Mouse (Mus musculus): Measurements from ENCODE around the gene Foxred1. TPM values are rescaled to one million over a fixed set of nuclear protein-coding genes. Genes with fewer than 3 reads are reported as not detected.

The Foxred1 gene
- 62.2 and 67.6 TPM in 2 replicates for polyA plus RNA-seq (2016; fragmentation: Nextera tagmentation; extraction: Ambion mirVana)

DNA sequence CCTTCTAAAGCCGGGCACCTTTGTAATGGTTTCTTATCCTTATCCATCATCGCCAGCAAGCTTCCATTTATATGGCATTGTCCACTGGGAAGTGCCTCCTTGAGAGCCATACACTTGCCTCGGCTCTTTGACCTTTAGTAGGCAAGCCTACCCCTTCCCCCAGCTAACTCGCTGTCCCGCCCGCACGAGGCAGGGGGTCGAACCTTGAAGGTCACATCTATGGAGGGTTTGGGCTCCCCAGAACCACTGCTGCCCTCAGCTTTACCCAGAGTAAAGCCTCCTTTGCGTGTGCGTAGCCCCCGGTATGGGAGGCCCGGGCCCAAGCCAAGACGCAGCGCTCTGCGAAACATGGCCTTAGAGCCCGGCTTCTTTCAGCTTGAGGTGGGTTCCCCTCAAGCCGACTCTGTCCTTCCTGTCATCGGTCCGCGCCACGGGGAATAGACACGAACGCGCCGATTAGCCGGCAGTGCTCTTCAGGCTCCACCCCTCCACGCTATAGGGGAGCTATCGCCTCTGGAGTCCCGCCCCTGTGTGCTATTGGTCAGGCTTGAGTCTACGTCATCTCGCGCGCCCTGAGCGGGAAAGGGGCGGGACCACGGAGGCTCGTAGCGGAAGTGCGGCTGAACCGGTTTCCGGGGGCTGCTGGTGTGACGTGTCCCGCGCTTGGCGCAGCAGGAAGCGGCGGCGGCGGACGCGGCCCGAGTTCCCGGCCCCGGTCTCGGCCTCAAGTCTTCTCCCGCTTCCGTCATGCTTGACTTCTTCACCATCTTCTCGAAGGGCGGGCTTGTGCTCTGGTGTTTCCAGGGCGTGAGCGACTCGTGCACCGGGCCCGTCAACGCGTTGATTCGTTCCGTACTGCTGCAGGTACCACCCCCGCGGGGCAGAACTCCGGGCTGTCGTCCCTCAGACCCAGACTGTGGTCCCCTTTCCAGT, at the start of gene Foxred1:
Gene Foxred1, minus strand, starts transcription at position 514 of the 933 bp plus-strand sequence.
- H3K36me3 ChIP-seq, result peaks cover 66% of the 10 kb centered on the region
- ATAC-seq (ENCODE audit: insufficient number of reproducible peaks, low FRiP score), result peak; percentile 100
- peak within 1 kb of the TSS; percentile 88 for H3K9ac ChIP-seq
- H3K4me1 ChIP-seq (replicated peaks), result peaks cover 20% of the 10 kb centered on the region
- H3K4me3 ChIP-seq, result peak within 1 kb of the TSS; percentile 68
- no peaks in the 10 kb centered on the region for H3K9me3 ChIP-seq (replicated peaks)
- H3K27me3 ChIP-seq (replicated peaks), result no peaks in the 10 kb centered on the region
- peak within 1 kb of the TSS; percentile 98 for H3K27ac ChIP-seq (ENCODE audit: poor library complexity, severe bottlenecking)
- under 1% methylated on average over 71 of the region's 72 CpGs for WGBS
- peak within 1 kb of the TSS; percentile 92 for H3K4me2 ChIP-seq

DNA sequence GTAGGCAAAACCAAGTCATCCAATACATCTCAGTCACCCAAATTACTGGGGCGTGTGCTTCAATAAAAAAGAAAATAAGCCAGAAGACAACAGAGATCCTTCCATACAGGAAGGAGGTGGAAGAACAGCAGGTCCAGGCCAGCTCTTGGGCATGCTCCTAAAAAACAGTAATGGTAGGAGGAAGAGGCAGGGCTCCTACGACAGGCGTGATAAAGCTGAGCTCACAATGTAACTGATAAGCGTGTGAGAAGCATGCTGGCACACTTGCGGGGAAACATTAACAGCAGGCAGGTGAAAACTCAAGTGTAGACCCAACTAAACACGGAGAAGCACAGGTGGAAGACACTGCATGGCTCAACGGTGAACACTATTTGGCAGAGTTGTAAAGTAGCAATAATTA, 46.5 kb upstream of the Foxred1 start:
- H3K27ac ChIP-seq (ENCODE audit: poor library complexity, severe bottlenecking), result no peak overlapping the region
- H3K4me3 ChIP-seq, result no peak overlapping the region
- no peak overlapping the region for H3K4me2 ChIP-seq
- H3K36me3 ChIP-seq, result no peaks in the 10 kb centered on the region; the same call in 1 of the 2 replicates
- H3K27me3 ChIP-seq (replicated peaks), result no peaks in the 10 kb centered on the region
- no peak for ATAC-seq (ENCODE audit: insufficient number of reproducible peaks, low FRiP score)
- peaks cover 5% of the 10 kb centered on the region for H3K4me1 ChIP-seq (replicated peaks)
- H3K9ac ChIP-seq, result no peak overlapping the region
- WGBS, result 60% methylated on average over 7 of the region's 7 CpGs
- H3K9me3 ChIP-seq (replicated peaks), result no peaks in the 10 kb centered on the region

DNA sequence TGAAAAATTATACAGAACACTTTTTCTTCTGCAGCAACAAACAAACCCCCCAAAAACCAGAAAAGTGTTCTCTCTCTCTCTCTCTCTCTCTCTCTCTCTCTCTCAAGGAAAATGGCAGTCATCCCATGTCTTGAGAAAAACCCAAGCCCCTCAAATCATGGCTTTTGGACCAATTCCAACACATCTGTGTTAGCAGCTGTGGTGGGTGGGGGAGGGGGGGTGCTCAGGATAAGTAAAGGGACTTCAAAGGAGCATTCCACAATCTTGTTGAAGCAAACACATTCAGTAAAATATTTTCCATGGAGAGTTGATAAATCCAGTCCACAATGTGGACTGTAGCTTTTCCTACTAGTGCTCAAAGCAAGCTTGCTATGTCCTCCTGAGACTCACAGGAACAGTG, 38.6 kb upstream of the Foxred1 start:
- Histone ChIP-seq H3K27ac (ENCODE audit: poor library complexity, severe bottlenecking) (no peak overlapping the region), H3K4me2 (no peak overlapping the region), H3K9me3 (replicated peaks) (no peaks in the 10 kb centered on the region), H3K9ac (no peak overlapping the region), H3K27me3 (replicated peaks) (no peaks in the 10 kb centered on the region), H3K4me3 (no peak overlapping the region), H3K36me3 (0 out of 2 replicates have a peak, but pooled peaks cover 3% of the 10 kb centered on the region), H3K4me1 (replicated peaks) (peaks cover 7% of the 10 kb centered on the region; the same call in 1 of the 2 replicates)
- ATAC-seq (ENCODE audit: insufficient number of reproducible peaks, low FRiP score), result no peak

DNA sequence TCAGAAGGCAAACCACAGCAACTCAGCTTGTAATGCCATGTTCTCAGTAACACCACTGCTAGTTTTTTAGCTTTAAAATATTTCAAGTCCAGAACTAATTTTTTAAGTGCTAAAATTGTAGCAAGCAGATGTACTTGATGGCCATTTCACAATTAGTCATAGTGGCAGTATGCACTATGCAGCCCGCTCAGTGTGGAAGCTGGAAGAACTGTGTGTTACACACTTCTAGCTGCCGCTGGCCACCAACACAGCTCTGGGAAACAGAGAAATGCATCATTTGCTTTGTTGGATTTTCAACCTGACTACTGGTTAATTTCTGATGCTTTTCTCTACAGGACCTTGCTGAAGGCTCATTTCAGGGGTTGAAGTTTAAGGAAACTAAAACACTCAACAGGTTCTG, 36.5 kb upstream of the Foxred1 start:
- 96% methylated on average over 2 of the region's 2 CpGs for WGBS
- no peak overlapping the region for H3K4me3 ChIP-seq
- peaks cover 7% of the 10 kb centered on the region; the same call in 1 of the 2 replicates for H3K4me1 ChIP-seq (replicated peaks)
- no peak for ATAC-seq (ENCODE audit: insufficient number of reproducible peaks, low FRiP score)
- H3K4me2 ChIP-seq, result no peak overlapping the region
- no peak overlapping the region for H3K9ac ChIP-seq
- no peak overlapping the region for H3K27ac ChIP-seq (ENCODE audit: poor library complexity, severe bottlenecking)
- H3K9me3 ChIP-seq (replicated peaks), result no peaks in the 10 kb centered on the region
- no peaks in the 10 kb centered on the region for H3K27me3 ChIP-seq (replicated peaks)
- H3K36me3 ChIP-seq, result 0 out of 2 replicates have a peak, but pooled peaks cover 3% of the 10 kb centered on the region

DNA sequence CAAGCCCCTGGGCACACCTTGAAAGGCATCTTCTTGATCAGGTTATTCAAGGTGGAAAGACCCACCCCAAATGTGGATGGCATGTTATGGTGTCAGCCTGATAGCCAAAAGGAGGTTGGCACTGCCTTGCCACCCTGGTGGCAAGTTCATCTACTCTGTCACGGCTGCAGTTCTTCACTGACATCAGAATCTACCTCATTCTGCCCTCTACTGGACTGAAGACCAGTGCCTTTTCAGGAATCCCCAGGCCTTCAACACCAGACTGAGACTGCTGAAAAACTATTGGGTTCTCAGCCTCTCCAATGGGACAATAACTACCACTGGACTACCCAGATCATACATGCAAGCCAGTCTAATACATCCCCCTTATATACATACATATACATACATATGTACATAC, 28.9 kb upstream of the Foxred1 start:
- Histone ChIP-seq H3K9ac (no peak overlapping the region), H3K27me3 (replicated peaks) (no peaks in the 10 kb centered on the region), H3K4me3 (no peak overlapping the region), H3K4me1 (replicated peaks) (peaks cover 9% of the 10 kb centered on the region), H3K27ac (ENCODE audit: poor library complexity, severe bottlenecking) (no peak overlapping the region), H3K4me2 (no peak overlapping the region), H3K36me3 (peaks cover 1% of the 10 kb centered on the region; the same call in 1 of the 2 replicates), H3K9me3 (replicated peaks) (no peaks in the 10 kb centered on the region)
- no peak for ATAC-seq (ENCODE audit: insufficient number of reproducible peaks, low FRiP score)
- 54% methylated on average over 1 of the region's 1 CpGs for WGBS

DNA sequence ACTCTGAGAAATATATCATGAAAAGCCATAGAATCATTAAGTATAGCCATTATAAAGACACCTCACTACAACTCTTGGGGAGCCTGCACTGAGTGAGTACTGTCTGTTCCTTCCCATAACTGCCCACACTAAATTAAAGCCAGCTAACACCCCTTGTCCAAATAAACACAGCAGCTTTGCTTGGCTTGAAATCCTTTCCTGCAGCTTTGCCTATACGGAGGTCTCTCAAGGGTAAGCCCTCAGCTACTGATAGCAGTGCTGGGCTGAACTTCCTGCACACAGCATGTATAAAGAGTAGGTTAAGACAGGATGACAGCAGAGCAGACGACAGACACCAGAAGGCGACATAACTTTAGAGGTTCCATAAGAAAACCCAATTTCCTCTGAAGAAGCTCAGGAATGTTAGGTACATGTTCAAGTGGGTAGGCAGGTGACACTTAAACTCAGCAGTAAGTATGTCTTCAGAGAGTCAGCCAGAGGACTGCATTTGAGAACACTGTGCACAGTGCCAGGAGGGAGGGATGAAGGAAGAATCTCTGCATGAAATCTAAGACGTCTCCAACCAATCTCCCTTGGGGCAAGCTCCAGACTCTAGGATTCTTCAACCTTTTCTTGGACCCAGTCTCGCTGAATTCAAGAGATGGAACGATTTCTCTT, 28.2 kb upstream of the Foxred1 start:
- Histone ChIP-seq H3K9me3 (replicated peaks) (no peaks in the 10 kb centered on the region), H3K4me1 (replicated peaks) (peaks cover 9% of the 10 kb centered on the region), H3K4me3 (no peak overlapping the region), H3K27me3 (replicated peaks) (no peaks in the 10 kb centered on the region), H3K27ac (ENCODE audit: poor library complexity, severe bottlenecking) (peak overlapping the region; percentile 16; the same call in 1 of the 2 replicates), H3K36me3 (peaks cover 5% of the 10 kb centered on the region), H3K4me2 (no peak overlapping the region), H3K9ac (no peak overlapping the region)
- 50% methylated on average over 6 of the region's 6 CpGs for WGBS
- ATAC-seq (ENCODE audit: insufficient number of reproducible peaks, low FRiP score), result peak; percentile 82

DNA sequence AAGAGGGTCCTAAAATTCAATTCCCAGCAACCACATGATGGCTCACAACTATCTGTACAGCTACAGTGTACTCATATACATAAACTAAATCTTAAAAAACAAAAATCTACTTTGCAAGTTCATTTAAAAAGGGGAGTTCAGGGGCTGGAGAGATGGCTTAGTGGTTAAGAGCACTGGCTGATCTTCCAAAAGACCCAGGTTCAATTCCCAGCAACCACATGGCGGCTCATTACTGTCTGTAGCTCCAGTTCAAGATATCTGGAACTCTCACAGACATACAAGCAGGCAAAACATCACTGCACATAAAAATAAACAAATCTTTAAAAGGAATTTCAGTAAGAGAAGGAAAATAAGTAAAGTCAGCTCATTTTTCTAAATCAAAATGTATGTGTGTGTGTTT, 27.5 kb upstream of the Foxred1 start:
- 90% methylated on average over 1 of the region's 1 CpGs for WGBS
- no peaks in the 10 kb centered on the region for H3K9me3 ChIP-seq (replicated peaks)

DNA sequence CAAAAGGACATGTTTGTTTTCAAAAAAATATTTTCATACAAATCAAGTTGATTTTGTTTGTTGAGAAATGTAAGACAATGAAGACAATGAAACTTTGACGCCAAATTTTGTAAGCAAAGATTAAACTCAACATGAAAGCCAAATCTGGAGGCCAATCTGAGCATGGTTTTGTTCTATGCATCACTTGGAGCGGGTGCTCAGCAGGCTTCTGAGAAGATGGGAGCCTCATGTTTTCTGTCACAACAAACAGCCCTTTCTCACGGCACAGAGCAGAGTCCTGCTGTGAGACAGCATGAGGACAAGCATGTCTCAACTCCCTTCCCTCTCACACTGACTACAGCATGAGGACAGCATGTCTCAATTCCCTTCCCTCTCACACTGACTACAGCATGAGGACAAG, 25.1 kb upstream of the Foxred1 start:
- peaks cover 30% of the 10 kb centered on the region for H3K36me3 ChIP-seq
- 56% methylated on average over 3 of the region's 3 CpGs for WGBS
- no peak overlapping the region for H3K27ac ChIP-seq (ENCODE audit: poor library complexity, severe bottlenecking)
- no peak overlapping the region for H3K4me2 ChIP-seq
- no peaks in the 10 kb centered on the region for H3K27me3 ChIP-seq (replicated peaks)
- no peak overlapping the region for H3K4me3 ChIP-seq
- no peak for ATAC-seq (ENCODE audit: insufficient number of reproducible peaks, low FRiP score)
- no peaks in the 10 kb centered on the region for H3K9me3 ChIP-seq (replicated peaks)
- H3K9ac ChIP-seq, result no peak overlapping the region
- peaks cover 9% of the 10 kb centered on the region for H3K4me1 ChIP-seq (replicated peaks)

More for the DNA sequence above, 27.5 kb upstream of the Foxred1 start:
- Histone ChIP-seq H3K27me3 (replicated peaks) (no peaks in the 10 kb centered on the region), H3K4me1 (replicated peaks) (peaks cover 9% of the 10 kb centered on the region), H3K4me3 (no peak overlapping the region), H3K4me2 (no peak overlapping the region), H3K36me3 (peaks cover 9% of the 10 kb centered on the region), H3K27ac (ENCODE audit: poor library complexity, severe bottlenecking) (no peak overlapping the region), H3K9ac (no peak overlapping the region)
- ATAC-seq (ENCODE audit: insufficient number of reproducible peaks, low FRiP score), result no peak

DNA sequence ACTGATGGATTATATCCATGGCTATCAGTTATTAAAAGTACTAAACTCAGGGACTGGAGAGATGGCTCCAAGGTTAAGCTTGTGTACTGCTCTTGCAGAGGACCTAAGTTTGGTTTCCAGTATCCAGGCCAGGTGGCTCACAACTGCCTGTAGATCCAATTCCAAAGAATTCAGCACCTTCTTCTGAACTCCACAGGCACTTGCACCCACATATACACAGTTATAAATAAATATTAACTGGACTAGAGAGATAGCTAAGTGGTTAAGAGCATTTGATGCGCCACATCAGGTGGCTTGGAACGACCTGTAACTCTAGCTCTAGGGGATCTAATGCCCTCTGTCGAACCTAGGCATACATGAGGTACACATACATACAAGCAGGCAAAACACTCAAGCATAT, 17.8 kb upstream of the Foxred1 start:
- Histone ChIP-seq H3K27me3 (replicated peaks) (no peaks in the 10 kb centered on the region), H3K27ac (ENCODE audit: poor library complexity, severe bottlenecking) (no peak overlapping the region), H3K9me3 (replicated peaks) (no peaks in the 10 kb centered on the region), H3K9ac (no peak overlapping the region), H3K4me3 (no peak overlapping the region), H3K4me2 (no peak overlapping the region), H3K36me3 (peaks cover 40% of the 10 kb centered on the region), H3K4me1 (replicated peaks) (no peaks in the 10 kb centered on the region)
- no peak for ATAC-seq (ENCODE audit: insufficient number of reproducible peaks, low FRiP score)
- 86% methylated on average over 3 of the region's 3 CpGs for WGBS

DNA sequence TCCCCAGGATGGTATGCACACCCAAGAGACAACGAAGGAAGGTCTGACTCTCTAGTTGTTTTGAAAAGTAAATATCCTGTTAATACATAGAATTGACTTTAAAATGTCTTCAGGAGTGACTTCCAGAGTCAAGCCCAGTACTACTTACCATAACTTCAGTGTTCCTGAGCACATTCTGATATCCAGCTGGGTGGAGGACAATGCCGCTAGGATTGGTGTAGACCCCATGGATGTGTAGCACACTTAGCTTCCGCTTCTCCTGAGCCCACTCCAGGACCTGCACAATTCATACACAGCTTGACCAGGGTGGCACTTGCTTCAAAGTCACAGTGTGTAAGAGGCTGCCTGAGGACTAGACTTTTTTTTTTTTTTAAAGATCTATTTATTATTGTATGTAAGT, 12.6 kb upstream of the Foxred1 start:
- Histone ChIP-seq H3K27ac (ENCODE audit: poor library complexity, severe bottlenecking) (no peak overlapping the region), H3K4me3 (no peak overlapping the region), H3K9me3 (replicated peaks) (no peaks in the 10 kb centered on the region), H3K27me3 (replicated peaks) (no peaks in the 10 kb centered on the region), H3K4me1 (replicated peaks) (no peaks in the 10 kb centered on the region), H3K36me3 (peaks cover 52% of the 10 kb centered on the region), H3K4me2 (no peak overlapping the region), H3K9ac (no peak overlapping the region)
- no peak for ATAC-seq (ENCODE audit: insufficient number of reproducible peaks, low FRiP score)
- 89% methylated on average over 3 of the region's 3 CpGs for WGBS

DNA sequence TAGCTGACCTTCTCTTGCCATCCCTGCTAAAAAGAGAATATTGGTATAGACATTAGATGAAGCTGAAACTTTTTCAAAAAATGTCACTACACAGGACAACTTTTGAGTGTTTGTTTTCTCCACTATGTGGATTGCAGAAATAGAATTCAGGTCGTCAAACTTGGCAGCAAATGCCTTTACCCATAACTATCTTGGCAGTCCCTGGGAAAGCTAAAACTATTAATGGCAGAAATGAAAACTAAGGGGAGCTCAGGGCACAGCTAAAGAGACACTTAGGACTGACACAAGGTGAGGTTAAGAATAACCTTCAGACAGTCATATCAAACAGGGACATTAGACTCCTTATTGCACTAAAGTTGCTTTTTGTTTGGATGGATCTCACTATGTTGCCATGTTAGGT, 7.1 kb upstream of the Foxred1 start:
- no peaks in the 10 kb centered on the region for H3K4me1 ChIP-seq (replicated peaks)
- no peaks in the 10 kb centered on the region for H3K9me3 ChIP-seq (replicated peaks)
- peaks cover 87% of the 10 kb centered on the region for H3K36me3 ChIP-seq
- ATAC-seq (ENCODE audit: insufficient number of reproducible peaks, low FRiP score), result no peak
- H3K9ac ChIP-seq, result no peak overlapping the region
- H3K4me2 ChIP-seq, result no peak overlapping the region
- H3K27me3 ChIP-seq (replicated peaks), result no peaks in the 10 kb centered on the region
- H3K27ac ChIP-seq (ENCODE audit: poor library complexity, severe bottlenecking), result no peak overlapping the region
- H3K4me3 ChIP-seq, result no peak overlapping the region
- 80% methylated on average over 1 of the region's 1 CpGs for WGBS
